Mouse (Mus musculus) testis, adult 2 months (tissue): ENCODE results near the gene Mgat4c.

Experiments used
- CTCF ChIP-seq: fragments of 200-500 bp; IDR thresholded peaks from 2 replicates; pipeline ENCODE4 v1.5.1; 2012; ENCODE audit warnings: low read depth, mild to moderate bottlenecking, inconsistent platforms, low read length, moderate library complexity; ENCODE audit not compliant: control insufficient read depth, insufficient read depth, insufficient replicate concordance
- POLR2A ChIP-seq: fragments of 200-500 bp; IDR thresholded peaks from 2 replicates; pipeline ENCODE4 v1.6.1; 2012; ENCODE audit warnings: low read depth, mild to moderate bottlenecking, inconsistent platforms, low read length, moderate library complexity; ENCODE audit not compliant: control insufficient read depth

GRCm38 (mm10) chr10:101997612-101998011 lies 316.3 kb downstream of the Mgat4c start:
- TF ChIP-seq POLR2A = no peak
- TF ChIP-seq CTCF = no peak
